Mouse (Mus musculus): ENCODE measurements around the gene Gm17190. TPM values are rescaled to one million over a fixed set of nuclear protein-coding genes. Genes with fewer than 3 reads are reported as not detected.
"Not testable (repeated sequence)": the region's sequence is repeated elsewhere in the genome, so short reads cannot be mapped to it uniquely, and the experiment has no call there.

Gene Gm17190
- total RNA-seq (2014; rRNA removed; ENCODE audit: low replicate concordance) (not detected in 2 replicates), polyA plus RNA-seq (2015; fragmentation: Nextera tagmentation; extraction: Ambion mirVana) (not detected in 2 replicates)

- not testable (repeated sequence) for H3K4me2 ChIP-seq (ENCODE audit: low read depth, low read length); H3K9ac ChIP-seq (replicated peaks; ENCODE audit: low read depth, low read length); H3K36me3 ChIP-seq (replicated peaks; ENCODE audit: control insufficient read depth, insufficient read depth, low read length); DNase-seq (ENCODE audit: low spot score); ATAC-seq (ENCODE audit: insufficient read depth, low read depth); H3K4me3 ChIP-seq (ENCODE audit: low read depth, low read length); H3K27ac ChIP-seq (ENCODE audit: low read depth); H3K27me3 ChIP-seq (ENCODE audit: control insufficient read depth, insufficient read depth, low read length); H3K9me3 ChIP-seq (replicated peaks; ENCODE audit: control insufficient read depth, low read length); H3K4me1 ChIP-seq (ENCODE audit: control insufficient read depth, insufficient read depth)
- 79% methylated on average over 1 of the region's 1 CpGs for WGBS
Observed at GRCm38 (mm10) chr13:96081754-96082153, at the start of gene Gm17190. Gene Gm17190 (plus strand): TSS chr13:96082054.

GRCm38 (mm10) chr13:96039536-96039935 is 42.3 kb upstream of the Gm17190 start:
- Histone ChIP-seq H3K4me1 (ENCODE audit: control insufficient read depth, insufficient read depth) (no peaks in the 10 kb centered on the region), H3K27ac (ENCODE audit: low read depth) (no peak overlapping the region), H3K9ac (replicated peaks; ENCODE audit: low read depth, low read length) (no peak overlapping the region), H3K4me3 (ENCODE audit: low read depth, low read length) (no peak overlapping the region), H3K27me3 (ENCODE audit: control insufficient read depth, insufficient read depth, low read length) (no peaks in the 10 kb centered on the region), H3K9me3 (replicated peaks; ENCODE audit: control insufficient read depth, low read length) (no peaks in the 10 kb centered on the region), H3K36me3 (replicated peaks; ENCODE audit: control insufficient read depth, insufficient read depth, low read length) (no peaks in the 10 kb centered on the region), H3K4me2 (ENCODE audit: low read depth, low read length) (no peak overlapping the region)
- WGBS = 25% methylated on average over 1 of the region's 1 CpGs
- DNase-seq (ENCODE audit: low spot score) (no peak), ATAC-seq (ENCODE audit: insufficient read depth, low read depth) (no peak)
- TF ChIP-seq CTCF (IDR thresholded peaks at IDR 0.05; ENCODE audit: low read depth) (no peak), EP300 (IDR thresholded peaks at IDR 0.05; ENCODE audit: low read depth) (no peak)

- no peaks in the 10 kb centered on the region for H3K9me3 ChIP-seq (replicated peaks; ENCODE audit: control insufficient read depth, low read length)
- no peaks in the 10 kb centered on the region for H3K36me3 ChIP-seq (replicated peaks; ENCODE audit: control insufficient read depth, insufficient read depth, low read length)
- H3K4me2 ChIP-seq (ENCODE audit: low read depth, low read length) = no peak overlapping the region
- no peak overlapping the region for H3K27ac ChIP-seq (ENCODE audit: low read depth)
- no peak for TF ChIP-seq CTCF (IDR thresholded peaks at IDR 0.05; ENCODE audit: low read depth)
- no peak for TF ChIP-seq EP300 (IDR thresholded peaks at IDR 0.05; ENCODE audit: low read depth)
- H3K4me1 ChIP-seq (ENCODE audit: control insufficient read depth, insufficient read depth) = no peaks in the 10 kb centered on the region
- WGBS = 64% methylated on average over 11 of the region's 11 CpGs
- DNase-seq (ENCODE audit: low spot score) (no peak), ATAC-seq (ENCODE audit: insufficient read depth, low read depth) (no peak)
- H3K4me3 ChIP-seq (ENCODE audit: low read depth, low read length) = no peak overlapping the region
- H3K9ac ChIP-seq (replicated peaks; ENCODE audit: low read depth, low read length) = no peak overlapping the region
- no peaks in the 10 kb centered on the region for H3K27me3 ChIP-seq (ENCODE audit: control insufficient read depth, insufficient read depth, low read length)
Observed at GRCm38 (mm10) chr13:96040275-96041042, 41.4 kb upstream of the Gm17190 start.

GRCm38 (mm10) chr13:96045396-96045795 is 36.5 kb upstream of the Gm17190 start:
- H3K36me3 ChIP-seq (replicated peaks; ENCODE audit: control insufficient read depth, insufficient read depth, low read length) = no peaks in the 10 kb centered on the region
- H3K27ac ChIP-seq (ENCODE audit: low read depth) = no peak overlapping the region
- H3K4me2 ChIP-seq (ENCODE audit: low read depth, low read length) = no peak overlapping the region
- no peak overlapping the region for H3K9ac ChIP-seq (replicated peaks; ENCODE audit: low read depth, low read length)
- ATAC-seq (ENCODE audit: insufficient read depth, low read depth) = no peak
- H3K27me3 ChIP-seq (ENCODE audit: control insufficient read depth, insufficient read depth, low read length) = no peaks in the 10 kb centered on the region
- no peaks in the 10 kb centered on the region for H3K9me3 ChIP-seq (replicated peaks; ENCODE audit: control insufficient read depth, low read length)
- TF ChIP-seq CTCF (IDR thresholded peaks at IDR 0.05; ENCODE audit: low read depth) (no peak), EP300 (IDR thresholded peaks at IDR 0.05; ENCODE audit: low read depth) (no peak)
- 61% methylated on average over 5 of the region's 5 CpGs for WGBS
- no peak overlapping the region for H3K4me3 ChIP-seq (ENCODE audit: low read depth, low read length)
- DNase-seq (ENCODE audit: low spot score) = no peak
- no peaks in the 10 kb centered on the region for H3K4me1 ChIP-seq (ENCODE audit: control insufficient read depth, insufficient read depth)

- TF ChIP-seq CTCF (IDR thresholded peaks at IDR 0.05; ENCODE audit: low read depth) (no peak), EP300 (IDR thresholded peaks at IDR 0.05; ENCODE audit: low read depth) (no peak)
- no peak for ATAC-seq (ENCODE audit: insufficient read depth, low read depth)
- H3K9me3 ChIP-seq (replicated peaks; ENCODE audit: control insufficient read depth, low read length) = no peaks in the 10 kb centered on the region
- no peak overlapping the region for H3K4me2 ChIP-seq (ENCODE audit: low read depth, low read length)
- no peak overlapping the region for H3K9ac ChIP-seq (replicated peaks; ENCODE audit: low read depth, low read length)
- no peak for DNase-seq (ENCODE audit: low spot score)
- WGBS = 74% methylated on average over 3 of the region's 3 CpGs
- H3K27me3 ChIP-seq (ENCODE audit: control insufficient read depth, insufficient read depth, low read length) = no peaks in the 10 kb centered on the region
- H3K27ac ChIP-seq (ENCODE audit: low read depth) = no peak overlapping the region
- H3K4me1 ChIP-seq (ENCODE audit: control insufficient read depth, insufficient read depth) = no peaks in the 10 kb centered on the region
- H3K36me3 ChIP-seq (replicated peaks; ENCODE audit: control insufficient read depth, insufficient read depth, low read length) = no peaks in the 10 kb centered on the region
- H3K4me3 ChIP-seq (ENCODE audit: low read depth, low read length) = no peak overlapping the region
Observed at GRCm38 (mm10) chr13:96052755-96053154, 29.1 kb upstream of the Gm17190 start.

GRCm38 (mm10) chr13:96073555-96073954 is 8.3 kb upstream of the Gm17190 start:
- H3K27ac ChIP-seq (ENCODE audit: low read depth) = no peak overlapping the region
- H3K4me2 ChIP-seq (ENCODE audit: low read depth, low read length) = no peak overlapping the region
- H3K9ac ChIP-seq (replicated peaks; ENCODE audit: low read depth, low read length) = no peak overlapping the region
- 66% methylated on average over 8 of the region's 8 CpGs for WGBS
- H3K36me3 ChIP-seq (replicated peaks; ENCODE audit: control insufficient read depth, insufficient read depth, low read length) = no peaks in the 10 kb centered on the region
- no peaks in the 10 kb centered on the region for H3K27me3 ChIP-seq (ENCODE audit: control insufficient read depth, insufficient read depth, low read length)
- DNase-seq (ENCODE audit: low spot score) (no peak), ATAC-seq (ENCODE audit: insufficient read depth, low read depth) (no peak)
- H3K4me3 ChIP-seq (ENCODE audit: low read depth, low read length) = no peak overlapping the region
- no peaks in the 10 kb centered on the region for H3K4me1 ChIP-seq (ENCODE audit: control insufficient read depth, insufficient read depth)
- TF ChIP-seq EP300 (IDR thresholded peaks at IDR 0.05; ENCODE audit: low read depth) = no peak
- no peak for TF ChIP-seq CTCF (IDR thresholded peaks at IDR 0.05; ENCODE audit: low read depth)
- H3K9me3 ChIP-seq (replicated peaks; ENCODE audit: control insufficient read depth, low read length) = no peaks in the 10 kb centered on the region

GRCm38 (mm10) chr13:96081276-96081675 is 578 bp upstream of the Gm17190 start, which contains the start of gene Gm20075:
Gene Gm20075 (minus strand): TSS chr13:96081376.
- H3K4me2 ChIP-seq (ENCODE audit: low read depth, low read length); ATAC-seq (ENCODE audit: insufficient read depth, low read depth): not testable (repeated sequence)
- whole genome bisulfite sequencing = 67% methylated on average over 3 of the region's 3 CpGs

More at GRCm38 (mm10) chr13:96081276-96081675, 578 bp upstream of the Gm17190 start, which contains the start of gene Gm20075:
- H3K27ac ChIP-seq (ENCODE audit: low read depth); H3K4me1 ChIP-seq (ENCODE audit: control insufficient read depth, insufficient read depth); H3K9ac ChIP-seq (replicated peaks; ENCODE audit: low read depth, low read length); H3K36me3 ChIP-seq (replicated peaks; ENCODE audit: control insufficient read depth, insufficient read depth, low read length); H3K27me3 ChIP-seq (ENCODE audit: control insufficient read depth, insufficient read depth, low read length); H3K9me3 ChIP-seq (replicated peaks; ENCODE audit: control insufficient read depth, low read length); H3K4me3 ChIP-seq (ENCODE audit: low read depth, low read length); DNase-seq (ENCODE audit: low spot score): not testable (repeated sequence)
